Mouse (Mus musculus): ENCODE results near the gene Gbp9.
"Not testable (repeated sequence)": the region's sequence is repeated elsewhere in the genome, so short reads cannot be mapped to it uniquely, and the experiment has no call there.

Gbp9 gene

DNA sequence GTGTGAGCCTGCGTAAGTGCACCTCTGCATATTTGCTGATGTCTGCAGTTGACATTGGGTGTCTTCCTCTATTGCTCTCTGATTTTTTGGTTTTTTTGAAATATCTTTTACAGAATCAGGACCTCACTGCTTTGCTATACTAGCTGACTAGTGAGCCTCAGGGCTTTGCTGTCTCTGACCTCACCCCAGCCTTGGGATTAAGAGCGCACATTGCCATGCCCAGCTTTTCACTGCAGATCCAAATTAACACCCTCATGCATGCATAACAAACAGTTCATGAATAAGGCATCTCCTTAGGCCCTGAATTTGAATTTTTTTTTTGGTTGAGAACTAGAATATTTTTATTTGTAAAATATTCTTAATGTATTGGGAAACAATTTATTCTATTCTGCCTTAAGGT lies 84.1 kb downstream of the Gbp9 start:
- DNase-seq (ENCODE audit: low spot score in 2 of 2): no peak

DNA sequence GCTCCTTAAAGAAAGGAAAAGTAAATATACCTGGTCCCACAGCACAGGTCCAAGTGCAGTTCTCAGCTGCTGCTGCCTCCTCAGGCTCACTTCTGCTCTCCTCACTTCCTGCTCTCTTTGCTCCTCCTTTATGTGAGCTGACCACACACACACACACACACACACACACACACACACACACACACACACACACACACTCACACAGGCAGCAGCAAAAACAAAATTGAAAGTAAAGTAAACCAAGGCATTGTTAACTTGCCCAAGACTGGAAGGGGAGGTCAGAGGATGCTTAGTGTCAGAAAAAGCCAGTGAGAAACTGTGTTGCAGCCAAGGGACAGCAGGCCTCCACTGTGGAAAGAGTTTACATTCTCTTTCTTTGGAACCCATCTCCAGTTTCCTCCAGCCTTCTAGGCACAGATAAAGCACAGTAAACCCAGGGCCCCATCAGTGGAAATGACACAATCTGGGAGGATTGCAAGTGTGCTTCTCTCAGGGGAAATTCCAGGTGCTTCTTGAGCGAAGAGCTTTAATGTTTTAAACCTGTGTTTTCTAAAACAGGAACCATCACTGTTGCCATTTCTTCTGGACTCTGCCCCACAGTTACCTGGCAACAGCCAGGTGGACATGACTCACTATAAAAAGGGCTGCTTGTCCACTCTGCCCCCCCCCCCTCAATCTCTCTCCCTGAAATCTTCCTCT lies 85.7 kb downstream of the Gbp9 start:
- not testable (repeated sequence) for DNase-seq (ENCODE audit: low spot score in 2 of 2)

DNA sequence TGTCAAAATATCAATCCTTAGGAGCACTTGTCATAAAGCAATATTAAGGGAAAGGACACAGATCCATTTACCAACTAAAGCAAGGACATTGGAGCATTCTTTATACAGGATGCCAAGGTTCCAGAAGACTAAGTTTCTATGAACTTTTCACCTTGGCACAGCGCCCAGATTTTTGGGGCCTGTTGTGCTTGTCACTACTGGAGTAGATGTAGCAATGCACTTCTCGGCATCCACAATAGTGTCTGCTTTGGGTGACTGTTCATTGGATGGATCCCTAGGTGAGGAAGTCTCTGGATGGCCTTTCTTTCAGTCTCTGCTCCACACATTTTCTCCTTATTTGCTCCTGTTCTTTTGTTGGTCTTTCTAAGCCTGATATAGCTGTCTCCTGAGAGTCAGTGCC lies 107.0 kb downstream of the Gbp9 start:
- no peak for DNase-seq (ENCODE audit: low spot score in 2 of 2)
